Mouse (Mus musculus) liver, embryonic 14.5 days (tissue): ENCODE results near the gene Zfp688. TPM values are rescaled to one million over a fixed set of nuclear protein-coding genes. Genes with fewer than 3 reads are reported as not detected.
"Not testable (repeated sequence)": the region's sequence is repeated elsewhere in the genome, so short reads cannot be mapped to it uniquely, and the experiment has no call there.

Experiments
- ATAC-seq: fragments of 200-750 bp; cut with Nextera tagmentation; 2 replicates; pipeline ENCODE4 v1.8.0; 2017; ENCODE audit warnings: moderate number of reproducible peaks, mild to moderate bottlenecking, moderate library complexity; ENCODE audit not compliant: insufficient read depth
- DNase-seq, 3 experiments: peaks; one replicate each; pipeline ENCODE4 v3.0.0-alpha.2; 2012 to 2013; ENCODE audit warnings: low read depth in 3 of 3, low spot score in 3 of 3
- H3K27ac ChIP-seq: fragments of 300-500 bp; sonication (generic); 2 replicates; pipeline ENCODE4 v1.5.1; 2014; ENCODE audit warnings: moderate library complexity, mild to moderate bottlenecking, control low read depth, inconsistent platforms
- H3K27me3 ChIP-seq: fragments of 300-500 bp; sonication (generic); 2 replicates; pipeline ENCODE4 v1.6.1; 2014; ENCODE audit warnings: mild to moderate bottlenecking, low read length, moderate library complexity; ENCODE audit not compliant: control insufficient read depth, insufficient read depth
- H3K36me3 ChIP-seq: fragments of 300-500 bp; sonication (generic); replicated peaks from 2 replicates; pipeline ENCODE4 v1.6.1; 2014; ENCODE audit warnings: low read depth; ENCODE audit not compliant: control insufficient read depth, insufficient read depth
- H3K4me1 ChIP-seq, 2 experiments: fragments of 200-500 bp in 1 of 2; fragments of 300-500 bp in 1 of 2; sonication (generic) in 1 of 2; replicated peaks; 2 replicates each; pipeline ENCODE4 v1.6.1; 2012 to 2014; ENCODE audit warnings: antibody characterized with exemption in 1 of 2, inconsistent platforms in 1 of 2, low read length in 1 of 2; ENCODE audit not compliant: control insufficient read depth in 2 of 2, insufficient read depth in 2 of 2
- H3K4me2 ChIP-seq: fragments of 300-500 bp; sonication (generic); 2 replicates; pipeline ENCODE4 v1.6.1; 2014; ENCODE audit warnings: low read depth, mild to moderate bottlenecking, control low read depth, moderate library complexity
- H3K4me3 ChIP-seq, 2 experiments: fragments of 200-500 bp in 1 of 2; fragments of 300-500 bp in 1 of 2; sonication (generic) in 1 of 2; 2 replicates each; pipeline ENCODE4 v1.5.1; 2012 to 2014; ENCODE audit warnings: low read depth in 2 of 2, low read length in 2 of 2, mild to moderate bottlenecking in 2 of 2, control low read depth in 1 of 2, inconsistent platforms in 1 of 2, moderate library complexity in 1 of 2; ENCODE audit not compliant: insufficient read depth in 1 of 2
- H3K9ac ChIP-seq: fragments of 300-500 bp; sonication (generic); replicated peaks from 2 replicates; pipeline ENCODE4 v1.6.1; 2014; ENCODE audit warnings: mild to moderate bottlenecking, control low read depth, moderate library complexity
- H3K9me3 ChIP-seq: fragments of 300-500 bp; sonication (generic); 2 replicates; pipeline ENCODE4 v1.6.1; 2016; ENCODE audit warnings: low read length, mixed read lengths; ENCODE audit not compliant: control insufficient read depth
- CTCF ChIP-seq: IDR thresholded peaks from 2 replicates; pipeline ENCODE4 v1.5.1; 2016; ENCODE audit warnings: antibody characterized with exemption, low read depth, control low read depth
- EP300 ChIP-seq: IDR thresholded peaks from 2 replicates; pipeline ENCODE4 v1.6.1; 2016; ENCODE audit warnings: antibody characterized with exemption, low read depth
- WGBS: fragments of 180-500 bp; shearing (Covaris S2); extraction: QIAGEN DNeasy Blood & Tissue Kit; methylation state at CpG from one replicate; pipeline ENCODE4 v1.1.7; 2014; ENCODE audit not compliant: insufficient replicate concordance; 5-methylcytosine and 5-hydroxymethylcytosine counted together
- polyA plus RNA-seq, 2 experiments: library from polyadenylated mRNA; depleted of rRNA in 1 of 2; stranded (reverse) in 1 of 2; unstranded in 1 of 2; fragments of >200 nt; fragmentation: Nextera tagmentation in 1 of 2; extraction: Ambion mirVana in 1 of 2; gene quantifications; 2 replicates each; pipeline versions ENCODE4 v1.2.1 to v1.2.3; 2012 to 2014

Gene Zfp688
- polyA plus RNA-seq, 2 experiments: 6.5 to 8.8 TPM

GRCm38 (mm10) chr7:127422247-127422646 lies 379 bp upstream of the Zfp688 start:
- no peaks in the 10 kb centered on the region for H3K9me3 ChIP-seq
- H3K27me3 ChIP-seq: peaks cover 4% of the 10 kb centered on the region; the same call in 1 of the 2 replicates
- no peak for TF ChIP-seq CTCF
- TF ChIP-seq EP300: no peak
- peak overlapping the region; percentile 87 to 92 for H3K4me3 ChIP-seq
- no peak overlapping the region for H3K27ac ChIP-seq
- WGBS: 1% methylated on average over 15 of the region's 15 CpGs
- peak overlapping the region; percentile 99 for H3K4me2 ChIP-seq
- peak overlapping the region; percentile 83 for H3K9ac ChIP-seq
- no peaks in the 10 kb centered on the region for H3K36me3 ChIP-seq
- H3K4me1 ChIP-seq: peaks cover 5 to 15% of the 10 kb centered on the region in 2 experiments; a peak in 2 of 4 replicates
- ATAC-seq (peak; percentile 57), DNase-seq (peak; percentile 37 to 42 (median 41))

- 39% methylated on average over 2 of the region's 2 CpGs for WGBS
- no peak overlapping the region for H3K4me3 ChIP-seq
- no peak for ATAC-seq
- TF ChIP-seq CTCF: no peak
- no peaks in the 10 kb centered on the region for H3K9me3 ChIP-seq
- no peak overlapping the region for H3K9ac ChIP-seq
- H3K4me1 ChIP-seq: 0 out of 4 replicates have a peak, but pooled peaks cover 0 to 4% of the 10 kb centered on the region in 2 experiments
- H3K4me2 ChIP-seq: no peak overlapping the region
- no peaks in the 10 kb centered on the region for H3K27me3 ChIP-seq
- no peak for DNase-seq
- no peaks in the 10 kb centered on the region for H3K36me3 ChIP-seq
- H3K27ac ChIP-seq: no peak overlapping the region
Measured at GRCm38 (mm10) chr7:127411418-127411817, 10.4 kb downstream of the Zfp688 start.

- 5% methylated on average over 40 of the region's 40 CpGs for WGBS
- ATAC-seq (peak; percentile 78), DNase-seq (peak; percentile 55 to 69 (median 67))
- peak within 1 kb of the TSS; percentile 55 for H3K9ac ChIP-seq
- not testable (repeated sequence) for H3K27me3 ChIP-seq, H3K27ac ChIP-seq, H3K4me1 ChIP-seq, H3K9me3 ChIP-seq, H3K36me3 ChIP-seq
- TF ChIP-seq CTCF: peak; percentile 82
- peak within 1 kb of the TSS; percentile 75 for H3K4me2 ChIP-seq
- peak within 1 kb of the TSS; percentile 56 to 65 for H3K4me3 ChIP-seq
Measured at GRCm38 (mm10) chr7:127406002-127406987, 15.6 kb downstream of the Zfp688 start, which contains the start of gene Zfp764. Zfp764 (minus strand) TSS chr7:127406822.

DNA sequence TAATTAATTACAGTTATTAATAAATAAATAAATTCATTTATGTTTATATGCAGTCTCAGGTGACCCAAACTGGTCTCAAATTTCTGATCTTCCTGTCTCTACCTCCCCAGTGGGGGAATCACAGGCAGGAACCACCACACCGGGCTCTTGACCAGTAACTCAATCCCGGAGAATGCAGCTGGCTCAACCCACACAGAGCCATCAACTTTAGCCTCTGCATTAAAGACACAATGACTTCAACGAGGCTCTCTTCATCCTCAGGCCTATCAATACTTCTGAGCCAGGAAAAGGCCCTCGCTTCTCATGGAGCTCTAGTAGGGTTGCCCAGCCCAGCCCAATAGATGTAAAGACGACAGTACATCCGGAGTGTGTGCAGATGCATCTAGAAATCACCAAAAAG lies 17.8 kb downstream of the Zfp688 start:
- H3K27me3 ChIP-seq, DNase-seq, H3K4me1 ChIP-seq, H3K4me2 ChIP-seq, H3K9me3 ChIP-seq, ATAC-seq, H3K36me3 ChIP-seq, H3K27ac ChIP-seq, H3K4me3 ChIP-seq, H3K9ac ChIP-seq: not testable (repeated sequence)
- WGBS: 76% methylated on average over 6 of the region's 6 CpGs

GRCm38 (mm10) chr7:127402980-127403379 lies 18.9 kb downstream of the Zfp688 start:
- Histone ChIP-seq H3K36me3 (no peaks in the 10 kb centered on the region), H3K9me3 (no peaks in the 10 kb centered on the region), H3K4me2 (no peak overlapping the region), H3K4me1 (peaks cover 3% of the 10 kb centered on the region in 2 experiments; a peak in 2 of 4 replicates), H3K9ac (no peak overlapping the region), H3K4me3 (no peak overlapping the region), H3K27me3 (no peaks in the 10 kb centered on the region), H3K27ac (no peak overlapping the region)
- 14% methylated on average over 2 of the region's 2 CpGs for WGBS
- no peak for ATAC-seq
- TF ChIP-seq CTCF (peak; percentile 64), EP300 (no peak)
- DNase-seq: no peak
